In genomic region chr2:131171401-131172104, GRCm38 (mm10) we compare ENCODE assay signal across 9 mouse cellular contexts. TPM values are rescaled to one million over a fixed set of nuclear protein-coding genes. Genes with fewer than 3 reads are reported as not detected.
A peak's percentile ranks its signal among the peaks of the same experiment; 100 is the strongest.
DNase-seq lines count a peak whose midpoint lies in the region; ATAC-seq and TF ChIP-seq lines count a peak whose summit lies in the region.
"Had no signal": no experiment of that assay in that cellular context is flagged by ENCODE, and none has a peak within 500 bp of the region (broad histone marks: within the 10 kb centered on the region; RNA-seq: fewer than 3 reads in every experiment).

No protein-coding gene starts in this region.

- WGBS in limb, embryonic 10.5 days = 2% methylated on average over 43 of the region's 43 CpGs
- WGBS in midbrain, embryonic 14.5 days = 8% methylated on average over 43 of the region's 43 CpGs
- WGBS in stomach, embryonic 14.5 days = 8% methylated on average over 43 of the region's 43 CpGs

- no peaks in the 10 kb centered on the region for H3K27me3 ChIP-seq in ES-Bruce4 (ENCODE audit: control insufficient read depth, insufficient read depth, low read length, poor library complexity, severe bottlenecking)
- H3K27me3 ChIP-seq in limb, embryonic 10.5 days (ENCODE audit: low read depth, poor library complexity, severe bottlenecking) = peaks cover 62% of the 10 kb centered on the region
- peaks cover 22% of the 10 kb centered on the region for H3K27me3 ChIP-seq in midbrain, embryonic 14.5 days (ENCODE audit: control insufficient read depth, insufficient read depth, low read length)
- H3K27me3 ChIP-seq in stomach, embryonic 14.5 days (ENCODE audit: control insufficient read depth, insufficient read depth, low read length) = peaks cover 19% of the 10 kb centered on the region; the same call in 1 of the 2 replicates

- peak overlapping the region; percentile 41 for H3K4me3 ChIP-seq in ES-Bruce4 (ENCODE audit: low read depth, low read length)
- peak overlapping the region; percentile 41 for H3K4me3 ChIP-seq in limb, embryonic 10.5 days
- H3K4me3 ChIP-seq in midbrain, embryonic 14.5 days (replicated peaks; ENCODE audit: low read depth, low read length) = 0 out of 2 replicates have a peak overlapping the region, but pooled peaks have one; percentile 2
- H3K4me3 ChIP-seq in stomach, embryonic 14.5 days (ENCODE audit: low read depth, low read length) = peak overlapping the region; percentile 16; the same call in 1 of the 2 replicates
- H3K4me3 ChIP-seq: myocyte had no signal

- no peak for TF ChIP-seq EP300 in ES-Bruce4 (IDR thresholded peaks at IDR 0.05; ENCODE audit: insufficient read depth, low read depth, low read length)

- peak overlapping the region; percentile 50 for H3K9ac ChIP-seq in ES-Bruce4 (ENCODE audit: low read depth, poor library complexity, severe bottlenecking)
- no peak overlapping the region for H3K9ac ChIP-seq in midbrain, embryonic 14.5 days (replicated peaks; ENCODE audit: low read length)
- H3K9ac ChIP-seq in stomach, embryonic 14.5 days (replicated peaks; ENCODE audit: low read depth, low read length) = 0 out of 2 replicates have a peak overlapping the region, but pooled peaks have one; percentile 21

- peaks cover 2% of the 10 kb centered on the region for H3K4me1 ChIP-seq in ES-Bruce4 (ENCODE audit: control insufficient read depth, insufficient read depth, low read length)
- peaks cover 23% of the 10 kb centered on the region for H3K4me1 ChIP-seq in limb, embryonic 10.5 days
- peaks cover 28% of the 10 kb centered on the region for H3K4me1 ChIP-seq in midbrain, embryonic 14.5 days (ENCODE audit: control insufficient read depth, insufficient read depth, low read length)
- H3K4me1 ChIP-seq in stomach, embryonic 14.5 days (ENCODE audit: control insufficient read depth, insufficient read depth, low read length) = peaks cover 14% of the 10 kb centered on the region; the same call in 1 of the 2 replicates

- H3K9me3 ChIP-seq in ES-Bruce4 (replicated peaks; ENCODE audit: control insufficient read depth, insufficient read depth, low read length, poor library complexity, severe bottlenecking) = no peaks in the 10 kb centered on the region
- H3K9me3 ChIP-seq in limb, embryonic 10.5 days (replicated peaks) = no peaks in the 10 kb centered on the region
- no peaks in the 10 kb centered on the region for H3K9me3 ChIP-seq in midbrain, embryonic 14.5 days (ENCODE audit: control insufficient read depth, low read length)
- no peaks in the 10 kb centered on the region for H3K9me3 ChIP-seq in stomach, embryonic 14.5 days (ENCODE audit: control insufficient read depth, low read depth, low read length)

- peak overlapping the region; percentile 19; the same call in 1 of the 2 replicates for H3K4me2 ChIP-seq in midbrain, embryonic 14.5 days (ENCODE audit: low read length)
- H3K4me2 ChIP-seq in stomach, embryonic 14.5 days (replicated peaks; ENCODE audit: low read depth, low read length) = peak overlapping the region; percentile 37

- DNase-seq in brain, adult 2 months (ENCODE audit: low read depth, low spot score) = peak; percentile 58
- DNase-seq in gastrocnemius, postnatal 4 days (ENCODE audit: low spot score in 2 of 2) = peak; percentile 57 to 71
- DNase-seq in kidney, adult 11 months = peak; percentile 64
- DNase-seq in limb, embryonic 10.5 days (ENCODE audit: low spot score) = peak; percentile 55
- no peak for DNase-seq in midbrain, embryonic 14.5 days
- DNase-seq in retina, postnatal 1 day = no peak

- peak; percentile 16 for TF ChIP-seq CTCF in ES-Bruce4 (IDR thresholded peaks at IDR 0.05; ENCODE audit: low read depth, low read length)

- no peak for TF ChIP-seq POLR2A in ES-Bruce4 (IDR thresholded peaks at IDR 0.05; ENCODE audit: insufficient read depth, low read length)

- no peak for ATAC-seq in midbrain, embryonic 14.5 days (ENCODE audit: low FRiP score, low TSS enrichment)
- peak; percentile 29; the same call in 1 of the 2 replicates for ATAC-seq in stomach, embryonic 14.5 days (ENCODE audit: insufficient number of reproducible peaks, insufficient read depth, low FRiP score, low read depth)

- H3K36me3 ChIP-seq in ES-Bruce4 (ENCODE audit: control insufficient read depth, insufficient read depth, low read length, poor library complexity, severe bottlenecking) = no peaks in the 10 kb centered on the region
- peaks cover 10% of the 10 kb centered on the region for H3K36me3 ChIP-seq in limb, embryonic 10.5 days
- H3K36me3 ChIP-seq in midbrain, embryonic 14.5 days (ENCODE audit: control insufficient read depth, insufficient read depth, low read length) = peaks cover 21% of the 10 kb centered on the region; the same call in 1 of the 2 replicates
- no peaks in the 10 kb centered on the region; the same call in 1 of the 2 replicates for H3K36me3 ChIP-seq in stomach, embryonic 14.5 days (ENCODE audit: control insufficient read depth, insufficient read depth, low read length)

- no peak overlapping the region for H3K27ac ChIP-seq in ES-Bruce4 (ENCODE audit: insufficient read depth, low read length)
- no peak overlapping the region for H3K27ac ChIP-seq in limb, embryonic 10.5 days
- no peak overlapping the region for H3K27ac ChIP-seq in midbrain, embryonic 14.5 days (replicated peaks; ENCODE audit: low read depth, low read length)
- no peak overlapping the region for H3K27ac ChIP-seq in stomach, embryonic 14.5 days (ENCODE audit: low read length)

RNA-seq across cellular contexts. Expression of gene Cenpb, which starts 8.3 kb away (rescaled TPM):
- 12.2 and 12.3 TPM in 2 replicates for polyA plus RNA-seq in ES-Bruce4 (2011; ENCODE audit: insufficient read depth, insufficient read length, low read depth, missing spikeins)
- total RNA-seq in gastrocnemius, postnatal 4 days (2021) = 10 to 100 TPM; 63.8 to 70.1 TPM
- polyA plus RNA-seq in limb, embryonic 10.5 days (2016; fragmentation: Nextera tagmentation; extraction: Ambion mirVana) = 7.7 and 8.9 TPM in 2 replicates
- polyA plus RNA-seq in midbrain, embryonic 14.5 days (2014; fragmentation: Nextera tagmentation; extraction: Ambion mirVana) = 11.1 TPM in 2 replicates
- 9.0 and 9.9 TPM in 2 replicates for polyA plus RNA-seq in stomach, embryonic 14.5 days (2014; fragmentation: Nextera tagmentation; extraction: Ambion mirVana)

RNA-seq across cellular contexts. Expression of gene 1700037H04Rik, which starts 11.7 kb away (rescaled TPM):
- 74.5 and 79.8 TPM in 2 replicates for polyA plus RNA-seq in ES-Bruce4 (2011; ENCODE audit: insufficient read depth, insufficient read length, low read depth, missing spikeins)
- 10 to 100 TPM; 11.7 to 14.5 TPM for total RNA-seq in gastrocnemius, postnatal 4 days (2021)
- polyA plus RNA-seq in limb, embryonic 10.5 days (2016; fragmentation: Nextera tagmentation; extraction: Ambion mirVana) = 87.5 and 97.4 TPM in 2 replicates
- polyA plus RNA-seq in midbrain, embryonic 14.5 days (2014; fragmentation: Nextera tagmentation; extraction: Ambion mirVana) = 76.4 and 85.7 TPM in 2 replicates
- 84.6 and 88.9 TPM in 2 replicates for polyA plus RNA-seq in stomach, embryonic 14.5 days (2014; fragmentation: Nextera tagmentation; extraction: Ambion mirVana)

RNA-seq across cellular contexts. Expression of gene Cdc25b, which starts 15.2 kb away (rescaled TPM):
- 26.1 and 28.8 TPM in 2 replicates for polyA plus RNA-seq in ES-Bruce4 (2011; ENCODE audit: insufficient read depth, insufficient read length, low read depth, missing spikeins)
- total RNA-seq in gastrocnemius, postnatal 4 days (2021) = 10 to 100 TPM; 18.0 to 22.4 TPM
- 40.8 and 47.4 TPM in 2 replicates for polyA plus RNA-seq in limb, embryonic 10.5 days (2016; fragmentation: Nextera tagmentation; extraction: Ambion mirVana)
- 16.4 and 31.5 TPM in 2 replicates for polyA plus RNA-seq in midbrain, embryonic 14.5 days (2014; fragmentation: Nextera tagmentation; extraction: Ambion mirVana)
- 58.0 and 63.4 TPM in 2 replicates for polyA plus RNA-seq in stomach, embryonic 14.5 days (2014; fragmentation: Nextera tagmentation; extraction: Ambion mirVana)

RNA-seq across cellular contexts. Expression of gene Spef1, which starts 15.5 kb away (rescaled TPM):
- polyA plus RNA-seq in ES-Bruce4 (2011; ENCODE audit: insufficient read depth, insufficient read length, low read depth, missing spikeins) = 1.2 and 2.0 TPM in 2 replicates
- 1 to 10 TPM; 5.8 to 6.6 TPM for total RNA-seq in gastrocnemius, postnatal 4 days (2021)
- polyA plus RNA-seq in limb, embryonic 10.5 days (2016; fragmentation: Nextera tagmentation; extraction: Ambion mirVana) = 1.7 and 3.4 TPM in 2 replicates
- polyA plus RNA-seq in midbrain, embryonic 14.5 days (2014; fragmentation: Nextera tagmentation; extraction: Ambion mirVana) = 11.3 and 14.1 TPM in 2 replicates
- 9.2 and 9.8 TPM in 2 replicates for polyA plus RNA-seq in stomach, embryonic 14.5 days (2014; fragmentation: Nextera tagmentation; extraction: Ambion mirVana)

RNA-seq across cellular contexts. Expression of gene Ap5s1, which starts 35.3 kb away (rescaled TPM):
- polyA plus RNA-seq in ES-Bruce4 (2011; ENCODE audit: insufficient read depth, insufficient read length, low read depth, missing spikeins) = 6.5 and 8.5 TPM in 2 replicates
- 10 to 100 TPM; 17.4 to 21.7 TPM for total RNA-seq in gastrocnemius, postnatal 4 days (2021)
- polyA plus RNA-seq in limb, embryonic 10.5 days (2016; fragmentation: Nextera tagmentation; extraction: Ambion mirVana) = 18.9 and 22.6 TPM in 2 replicates
- polyA plus RNA-seq in midbrain, embryonic 14.5 days (2014; fragmentation: Nextera tagmentation; extraction: Ambion mirVana) = 32.5 and 34.3 TPM in 2 replicates
- 27.0 TPM in 2 replicates for polyA plus RNA-seq in stomach, embryonic 14.5 days (2014; fragmentation: Nextera tagmentation; extraction: Ambion mirVana)

Comparison
In these comparisons a context has a peak if more than half of its experiments do, and no peak if none do; other contexts are left out.
1. DNase-seq: peak in brain, adult 2 months (single experiment), gastrocnemius, postnatal 4 days (2 of 2), kidney, adult 11 months (single experiment) and limb, embryonic 10.5 days (single experiment); none in midbrain, embryonic 14.5 days (single experiment) and retina, postnatal 1 day (single experiment).
2. Peak in every context shown above with its lines, with median percentiles within 50 percentile points of each other: H3K4me3 ChIP-seq.